Mouse (Mus musculus): Measurements from ENCODE around the gene Zfp983. TPM values are rescaled to one million over a fixed set of nuclear protein-coding genes. Genes with fewer than 3 reads are reported as not detected.
"Not testable (repeated sequence)": the region's sequence is repeated elsewhere in the genome, so short reads cannot be mapped to it uniquely, and the experiment has no call there.

Gene Zfp983
- polyA plus RNA-seq (2012; rRNA removed): 0.34 and 0.55 TPM in 2 replicates

DNA sequence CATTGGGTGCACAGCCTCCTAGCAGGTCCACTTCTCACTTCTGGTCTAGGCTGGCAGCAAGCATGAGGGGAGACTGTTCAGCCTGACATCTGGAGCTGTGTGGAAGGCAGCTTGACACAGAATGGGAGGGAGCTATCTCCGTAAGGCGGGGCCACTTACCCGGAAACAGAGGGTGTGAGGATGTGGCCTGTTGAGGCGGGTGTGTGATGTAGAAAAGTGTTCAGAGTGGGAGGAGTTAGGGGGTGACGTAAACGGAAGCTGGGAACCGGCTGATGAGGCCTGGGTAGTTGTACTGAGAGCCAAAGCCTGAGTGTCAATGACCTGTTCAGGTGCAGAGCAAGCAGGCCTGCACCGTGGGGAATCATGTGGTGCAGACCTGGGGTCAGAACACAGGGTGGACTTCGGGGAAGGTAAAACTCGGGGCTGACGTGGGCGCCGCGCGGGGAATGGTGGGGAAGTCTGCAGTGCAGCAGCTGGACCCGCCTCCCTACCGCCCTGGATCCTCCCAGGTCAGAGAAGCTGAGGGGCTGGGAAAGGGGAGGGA, at the start of gene Zfp983:
Gene Zfp983, plus strand, starts transcription at position 261 of the 544 bp plus-strand sequence.
- not testable (repeated sequence) for H3K4me1 ChIP-seq (ENCODE audit: control insufficient read depth, insufficient read depth, insufficient read length); H3K27me3 ChIP-seq (ENCODE audit: control insufficient read depth, insufficient read depth, low read length); H3K36me3 ChIP-seq (ENCODE audit: control insufficient read depth, insufficient read depth, low read length)
- Histone ChIP-seq H3K4me3 (ENCODE audit: extremely low read depth, insufficient read depth, insufficient read length) (peak within 1 kb of the TSS; percentile 75), H3K27ac (ENCODE audit: insufficient read depth, low read length) (peak within 1 kb of the TSS; percentile 93)
- peak; percentile 79 to 93 for DNase-seq (ENCODE audit: low read depth in 1 of 2, low spot score in 2 of 2)
- WGBS: under 1% methylated on average over 17 of the region's 17 CpGs

DNA sequence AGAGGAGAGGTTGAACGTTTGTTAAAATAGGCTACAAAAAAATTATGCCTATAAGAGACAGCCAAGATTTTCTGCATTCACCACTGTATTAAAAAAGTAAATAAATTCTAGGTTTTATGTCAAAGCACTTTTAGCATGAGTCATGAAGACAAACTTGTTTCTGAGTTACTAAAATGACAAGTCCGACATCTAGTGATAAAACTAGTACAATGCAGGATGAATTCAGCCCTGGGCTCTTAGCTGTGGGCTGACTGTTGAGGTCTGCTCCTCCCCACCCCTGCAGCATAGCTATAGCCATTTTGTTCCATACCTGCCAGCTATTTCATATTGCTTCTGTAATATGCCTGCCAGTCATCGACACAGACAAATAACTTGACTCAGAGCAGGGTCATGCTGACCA, 34.1 kb upstream of the Zfp983 start:
- no peaks in the 10 kb centered on the region for H3K4me1 ChIP-seq (ENCODE audit: control insufficient read depth, insufficient read depth, insufficient read length)
- H3K27me3 ChIP-seq (ENCODE audit: control insufficient read depth, insufficient read depth, low read length): no peaks in the 10 kb centered on the region
- DNase-seq (ENCODE audit: low read depth in 1 of 2, low spot score in 2 of 2): no peak
- H3K4me3 ChIP-seq (ENCODE audit: extremely low read depth, insufficient read depth, insufficient read length): no peak overlapping the region
- H3K27ac ChIP-seq (ENCODE audit: insufficient read depth, low read length): no peak overlapping the region
- H3K36me3 ChIP-seq (ENCODE audit: control insufficient read depth, insufficient read depth, low read length): no peaks in the 10 kb centered on the region
- 81% methylated on average over 3 of the region's 3 CpGs for WGBS
- no peak for TF ChIP-seq CTCF (IDR thresholded peaks at IDR 0.05; ENCODE audit: extremely low read depth, insufficient read depth, insufficient read length, insufficient replicate concordance)
- TF ChIP-seq POLR2A (IDR thresholded peaks at IDR 0.05; ENCODE audit: low read depth, low read length): no peak

DNA sequence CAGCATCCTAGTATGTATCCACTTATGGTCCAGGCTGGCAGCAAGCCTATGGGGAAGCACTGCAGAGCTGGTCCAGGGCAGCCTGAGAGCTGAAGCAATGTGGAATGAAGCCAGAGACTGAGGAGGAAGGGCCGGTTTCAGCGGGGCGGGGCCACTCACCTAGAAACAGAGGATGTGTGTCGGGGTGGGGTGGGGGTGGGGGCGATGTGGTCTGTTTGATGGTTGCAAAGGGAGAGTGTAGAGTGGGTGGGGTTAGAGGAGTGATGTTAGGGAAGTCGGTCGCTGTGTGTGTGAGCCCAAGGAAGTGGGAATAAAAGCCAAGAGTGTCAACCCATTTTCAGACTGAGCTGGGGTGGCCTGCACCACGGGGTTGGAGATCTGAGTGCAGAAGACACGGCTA, 33.1 kb upstream of the Zfp983 start:
- TF ChIP-seq POLR2A (IDR thresholded peaks at IDR 0.05; ENCODE audit: low read depth, low read length) (no peak), CTCF (IDR thresholded peaks at IDR 0.05; ENCODE audit: extremely low read depth, insufficient read depth, insufficient read length, insufficient replicate concordance) (no peak)
- no peaks in the 10 kb centered on the region for H3K27me3 ChIP-seq (ENCODE audit: control insufficient read depth, insufficient read depth, low read length)
- no peaks in the 10 kb centered on the region for H3K4me1 ChIP-seq (ENCODE audit: control insufficient read depth, insufficient read depth, insufficient read length)
- DNase-seq (ENCODE audit: low read depth in 1 of 2, low spot score in 2 of 2): no peak
- WGBS: 11% methylated on average over 9 of the region's 9 CpGs
- H3K27ac ChIP-seq (ENCODE audit: insufficient read depth, low read length): no peak overlapping the region
- H3K36me3 ChIP-seq (ENCODE audit: control insufficient read depth, insufficient read depth, low read length): no peaks in the 10 kb centered on the region
- H3K4me3 ChIP-seq (ENCODE audit: extremely low read depth, insufficient read depth, insufficient read length): no peak overlapping the region

DNA sequence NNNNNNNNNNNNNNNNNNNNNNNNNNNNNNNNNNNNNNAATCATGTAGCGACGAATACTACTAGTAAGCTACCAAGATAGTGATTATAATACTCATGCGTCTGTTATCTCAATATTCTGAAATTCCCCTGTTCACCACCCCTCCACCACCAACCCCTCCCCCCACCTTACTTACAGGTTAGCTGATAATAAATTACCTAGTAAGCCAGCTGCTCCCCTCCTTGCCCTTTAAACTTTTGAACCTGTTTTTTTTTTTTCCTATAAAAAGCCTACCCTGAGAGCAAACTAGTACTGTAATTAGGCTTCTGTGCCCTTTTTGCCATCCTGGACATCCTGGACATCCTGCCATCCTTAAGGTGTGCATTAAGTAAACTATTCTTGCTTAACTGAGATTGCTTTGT, 26.8 kb upstream of the Zfp983 start:
- no peak overlapping the region for H3K4me3 ChIP-seq (ENCODE audit: extremely low read depth, insufficient read depth, insufficient read length)
- TF ChIP-seq CTCF (IDR thresholded peaks at IDR 0.05; ENCODE audit: extremely low read depth, insufficient read depth, insufficient read length, insufficient replicate concordance): no peak
- TF ChIP-seq POLR2A (IDR thresholded peaks at IDR 0.05; ENCODE audit: low read depth, low read length): no peak
- H3K27ac ChIP-seq (ENCODE audit: insufficient read depth, low read length): no peak overlapping the region
- DNase-seq (ENCODE audit: low read depth in 1 of 2, low spot score in 2 of 2): no peak
- no peaks in the 10 kb centered on the region for H3K4me1 ChIP-seq (ENCODE audit: control insufficient read depth, insufficient read depth, insufficient read length)
- no peaks in the 10 kb centered on the region for H3K36me3 ChIP-seq (ENCODE audit: control insufficient read depth, insufficient read depth, low read length)
- WGBS: no CpG with 5 or more reads among the region's 3 CpGs
- no peaks in the 10 kb centered on the region for H3K27me3 ChIP-seq (ENCODE audit: control insufficient read depth, insufficient read depth, low read length)

DNA sequence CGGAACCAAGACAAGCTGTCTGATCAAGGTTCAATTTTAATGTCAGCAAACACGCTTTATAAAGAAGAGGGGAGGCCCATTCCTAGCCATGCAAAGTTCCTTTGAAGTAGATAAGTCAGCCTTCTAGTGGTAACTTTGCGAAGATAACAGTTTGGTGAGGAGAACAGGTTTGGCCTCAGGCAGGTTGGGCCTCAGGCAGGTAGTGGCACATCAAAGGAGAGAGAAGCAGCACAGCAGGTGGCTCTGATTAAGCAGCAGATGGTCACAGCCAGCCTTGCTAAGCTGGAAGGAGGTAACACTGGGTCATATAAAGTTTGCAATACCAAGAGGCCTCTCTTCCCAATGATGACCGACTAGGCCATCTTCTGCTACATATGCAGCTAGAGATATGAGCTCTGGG, 14.7 kb upstream of the Zfp983 start:
- not testable (repeated sequence) for H3K4me3 ChIP-seq (ENCODE audit: extremely low read depth, insufficient read depth, insufficient read length); DNase-seq (ENCODE audit: low read depth in 1 of 2, low spot score in 2 of 2); H3K4me1 ChIP-seq (ENCODE audit: control insufficient read depth, insufficient read depth, insufficient read length); H3K27me3 ChIP-seq (ENCODE audit: control insufficient read depth, insufficient read depth, low read length); H3K27ac ChIP-seq (ENCODE audit: insufficient read depth, low read length); H3K36me3 ChIP-seq (ENCODE audit: control insufficient read depth, insufficient read depth, low read length)
- 69% methylated on average over 4 of the region's 4 CpGs for WGBS

DNA sequence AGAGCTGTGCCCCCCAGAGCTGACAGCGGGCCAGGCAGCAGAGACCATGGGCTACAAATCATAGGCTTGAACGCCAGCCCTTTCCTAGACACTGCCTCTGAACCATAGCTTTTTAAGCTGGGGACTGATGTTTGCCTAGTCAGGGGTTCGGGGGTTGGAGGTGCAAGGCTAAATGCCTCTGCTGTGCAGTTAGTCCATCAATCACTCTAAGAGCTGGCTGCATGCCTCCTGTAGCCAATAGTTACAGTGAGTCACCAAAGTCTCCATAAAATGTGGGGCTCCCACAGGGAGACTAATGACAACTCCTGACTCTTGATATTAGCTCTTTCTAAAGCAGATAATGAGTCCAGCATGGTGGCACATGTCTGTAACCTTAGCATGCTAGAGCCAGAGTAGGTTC, 1.6 kb upstream of the Zfp983 start:
- Histone ChIP-seq H3K27me3 (ENCODE audit: control insufficient read depth, insufficient read depth, low read length) (no peaks in the 10 kb centered on the region), H3K4me3 (ENCODE audit: extremely low read depth, insufficient read depth, insufficient read length) (no peak overlapping the region), H3K27ac (ENCODE audit: insufficient read depth, low read length) (no peak overlapping the region), H3K4me1 (ENCODE audit: control insufficient read depth, insufficient read depth, insufficient read length) (no peaks in the 10 kb centered on the region; the same call in 1 of the 2 replicates), H3K36me3 (ENCODE audit: control insufficient read depth, insufficient read depth, low read length) (peaks cover 2% of the 10 kb centered on the region; the same call in 1 of the 2 replicates)
- WGBS: 91% methylated on average over 3 of the region's 3 CpGs
- DNase-seq (ENCODE audit: low read depth in 1 of 2, low spot score in 2 of 2): no peak
- TF ChIP-seq POLR2A (IDR thresholded peaks at IDR 0.05; ENCODE audit: low read depth, low read length) (no peak), CTCF (IDR thresholded peaks at IDR 0.05; ENCODE audit: extremely low read depth, insufficient read depth, insufficient read length, insufficient replicate concordance) (no peak)

DNA sequence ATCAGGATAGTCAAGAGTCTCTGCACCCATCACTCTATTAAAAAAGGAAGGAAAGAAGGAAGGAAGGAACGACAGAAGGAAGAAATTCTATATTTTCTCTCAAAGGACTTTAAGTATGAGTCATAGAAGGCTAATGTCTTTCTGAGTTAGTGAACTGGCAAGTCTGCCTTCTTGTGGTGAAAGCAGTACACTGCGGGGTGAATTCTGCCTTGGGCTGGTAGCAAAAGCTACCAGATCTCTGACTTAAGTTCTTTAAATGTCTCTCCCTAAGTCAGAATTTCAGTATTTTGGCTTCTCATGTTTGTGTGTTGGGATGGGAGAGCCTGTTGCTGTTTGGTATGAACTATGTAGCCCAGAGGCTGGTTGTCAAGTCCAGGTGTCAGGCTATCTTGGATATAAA, 488 bp upstream of the Zfp983 start:
- peak; percentile 26 to 47 for DNase-seq (ENCODE audit: low read depth in 1 of 2, low spot score in 2 of 2)
- Histone ChIP-seq H3K4me3 (ENCODE audit: extremely low read depth, insufficient read depth, insufficient read length) (peak overlapping the region; percentile 75; the same call in 1 of the 2 replicates), H3K27me3 (ENCODE audit: control insufficient read depth, insufficient read depth, low read length) (no peaks in the 10 kb centered on the region), H3K4me1 (ENCODE audit: control insufficient read depth, insufficient read depth, insufficient read length) (no peaks in the 10 kb centered on the region; the same call in 1 of the 2 replicates), H3K36me3 (ENCODE audit: control insufficient read depth, insufficient read depth, low read length) (peaks cover 2% of the 10 kb centered on the region; the same call in 1 of the 2 replicates), H3K27ac (ENCODE audit: insufficient read depth, low read length) (peak overlapping the region; percentile 93)
- TF ChIP-seq CTCF (IDR thresholded peaks at IDR 0.05; ENCODE audit: extremely low read depth, insufficient read depth, insufficient read length, insufficient replicate concordance) (peak; percentile 10; the same call in 1 of the 2 replicates), POLR2A (IDR thresholded peaks at IDR 0.05; ENCODE audit: low read depth, low read length) (no peak)
- 16% methylated on average over 2 of the region's 2 CpGs for WGBS

DNA sequence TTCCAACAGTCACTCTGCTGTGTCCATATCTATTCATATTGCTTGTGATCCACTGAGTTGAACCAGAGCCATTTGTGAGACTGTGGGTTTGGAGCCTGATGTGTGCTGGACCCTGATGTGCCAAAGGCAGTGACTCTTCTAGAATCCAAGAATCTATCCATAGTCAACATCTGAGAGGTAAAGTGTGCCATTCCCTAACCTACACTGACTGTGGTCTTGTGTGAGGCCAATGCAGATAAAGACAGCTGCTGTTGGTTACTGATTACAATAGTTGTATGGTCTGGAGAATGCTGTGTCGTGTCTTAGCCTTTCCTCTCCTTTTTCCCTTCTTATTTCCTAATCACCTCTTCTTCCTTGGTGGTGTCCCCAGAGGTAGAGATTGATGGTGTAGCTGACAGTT, 28.4 kb downstream of the Zfp983 start:
- H3K27ac ChIP-seq (ENCODE audit: insufficient read depth, low read length); H3K4me3 ChIP-seq (ENCODE audit: extremely low read depth, insufficient read depth, insufficient read length); H3K4me1 ChIP-seq (ENCODE audit: control insufficient read depth, insufficient read depth, insufficient read length); DNase-seq (ENCODE audit: low read depth in 1 of 2, low spot score in 2 of 2); H3K27me3 ChIP-seq (ENCODE audit: control insufficient read depth, insufficient read depth, low read length); H3K36me3 ChIP-seq (ENCODE audit: control insufficient read depth, insufficient read depth, low read length): not testable (repeated sequence)
- WGBS: 6% methylated on average over 1 of the region's 1 CpGs

Measured in spleen, adult 2 months (tissue).